Mouse (Mus musculus): Measurements from ENCODE around the gene 1700001K19Rik. TPM values are rescaled to one million over a fixed set of nuclear protein-coding genes. Genes with fewer than 3 reads are reported as not detected.

Gene 1700001K19Rik
- total and polyA plus RNA-seq, 3 experiments = 0.29 TPM; not detected in 2

DNA sequence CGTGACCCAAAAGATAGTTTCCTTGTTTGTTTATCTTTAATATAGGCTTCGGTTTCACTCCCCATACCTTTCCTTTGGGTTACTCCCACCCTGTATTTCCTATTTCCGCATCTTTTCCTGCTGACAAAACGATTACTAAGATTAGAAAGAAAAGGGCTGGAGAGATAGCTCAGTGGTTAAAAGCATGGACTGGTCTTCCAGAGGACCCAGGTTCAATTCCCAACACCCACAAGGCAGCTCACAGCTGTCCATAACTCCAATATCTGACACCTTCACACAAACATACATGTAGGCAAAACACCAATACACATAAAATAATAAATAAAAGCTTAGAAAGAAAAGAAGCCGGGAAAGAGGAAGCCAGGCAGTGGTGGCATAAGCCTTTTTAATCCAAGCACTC is 15.0 kb upstream of the 1700001K19Rik start (continued):
- TF ChIP-seq RCOR1 (IDR thresholded peaks at IDR 0.05; ENCODE audit: low read depth, low read length) = 0 out of 2 replicates have a peak, but pooled peaks have one; percentile 19

DNA sequence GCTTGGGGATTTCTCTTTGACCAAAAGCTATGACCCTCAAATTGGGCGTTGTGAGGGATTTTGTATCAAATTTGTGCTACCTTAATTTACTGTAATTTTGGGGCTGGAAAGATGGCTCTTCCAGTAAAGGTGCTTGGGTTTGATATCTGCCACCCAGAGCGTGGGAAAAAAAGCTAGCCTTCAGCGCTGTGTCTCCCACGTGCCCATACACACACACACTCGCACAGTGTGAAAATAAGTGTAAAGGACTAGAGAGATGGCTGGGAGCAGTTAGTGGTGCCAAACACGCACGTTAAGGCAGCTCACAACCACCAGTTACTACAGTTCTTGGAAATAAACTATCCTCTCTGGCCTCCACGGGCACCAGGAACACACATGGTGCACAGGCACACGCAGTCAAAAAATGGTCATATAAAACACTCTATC is 14.6 kb upstream of the 1700001K19Rik start:
- H3K4me1 ChIP-seq (ENCODE audit: control insufficient read depth in 1 of 2, insufficient read depth in 2 of 2, low read length in 2 of 2) = peaks cover 10 to 41% of the 10 kb centered on the region in 2 experiments
- TF ChIP-seq GATA1 (IDR thresholded peaks at IDR 0.05; ENCODE audit: low read depth, low read length) (no peak), ELF1 (IDR thresholded peaks at IDR 0.05; ENCODE audit: low read depth, low read length) (0 out of 2 replicates have a peak, but pooled peaks have one; percentile 9), ZC3H11A (IDR thresholded peaks at IDR 0.05; ENCODE audit: low read depth, low read length) (no peak), ZMIZ1 (IDR thresholded peaks at IDR 0.05; ENCODE audit: low read depth, low read length) (no peak), ETS1 (IDR thresholded peaks at IDR 0.05; ENCODE audit: low read depth, low read length) (no peak; the same call in 1 of the 2 replicates), NRF1 (IDR thresholded peaks at IDR 0.05; ENCODE audit: insufficient read depth, low read depth, low read length, poor library complexity, severe bottlenecking) (no peak), MAFK (IDR thresholded peaks at IDR 0.05; ENCODE audit: borderline replicate concordance, low read depth, low read length) (0 out of 2 replicates have a peak, but pooled peaks have one; percentile 26), MXI1 (IDR thresholded peaks at IDR 0.05; ENCODE audit: low read depth, low read length) (peak; percentile 71; the same call in 1 of the 2 replicates), SMC3 (IDR thresholded peaks at IDR 0.05; ENCODE audit: low read depth, low read length) (0 out of 2 replicates have a peak, but pooled peaks have one; percentile 3), USF2 (IDR thresholded peaks at IDR 0.05; ENCODE audit: borderline replicate concordance in 1 of 2, insufficient read depth in 1 of 2, low read depth in 1 of 2, low read length in 2 of 2) (no peak), POLR2AphosphoS5 (IDR thresholded peaks at IDR 0.05; ENCODE audit: borderline replicate concordance, low read depth, low read length) (no peak), ZKSCAN1 (IDR thresholded peaks at IDR 0.05; ENCODE audit: low read depth, low read length) (0 out of 2 replicates have a peak, but pooled peaks have one; percentile 42), CTCF (IDR thresholded peaks at IDR 0.05 in 2 of 3, conservative IDR thresholded peaks at IDR 0.05 in 1 of 3; ENCODE audit: control insufficient read depth in 1 of 3, insufficient read depth in 1 of 3, low read depth in 2 of 3, low read length in 3 of 3, poor library complexity in 1 of 3, severe bottlenecking in 1 of 3) (no peak), TCF12 (IDR thresholded peaks at IDR 0.05; ENCODE audit: low read depth, low read length) (peak; percentile 36; the same call in 1 of the 2 replicates), MYB (IDR thresholded peaks at IDR 0.05; ENCODE audit: low read depth, low read length) (no peak), MYC (IDR thresholded peaks at IDR 0.05; ENCODE audit: low read depth, low read length) (peak; percentile 60; the same call in 1 of the 2 replicates), GABPA (IDR thresholded peaks at IDR 0.05; ENCODE audit: low read depth, low read length) (no peak), POLR2AphosphoS2 (IDR thresholded peaks at IDR 0.05; ENCODE audit: low read length) (peak; percentile 58; the same call in 1 of the 2 replicates), CHD2 (IDR thresholded peaks at IDR 0.05; ENCODE audit: low read length) (no peak), RAD21 (IDR thresholded peaks at IDR 0.05; ENCODE audit: low read depth, low read length) (no peak), E2F4 (IDR thresholded peaks at IDR 0.05; ENCODE audit: borderline replicate concordance, low read depth, low read length) (no peak), BHLHE40 (IDR thresholded peaks at IDR 0.05; ENCODE audit: borderline replicate concordance, low read depth, low read length) (no peak; the same call in 1 of the 2 replicates), KAT2A (conservative IDR thresholded peaks at IDR 0.05; ENCODE audit: low read depth, low read length) (peak; percentile 20; the same call in 1 of the 2 replicates), NELFE (IDR thresholded peaks at IDR 0.05; ENCODE audit: low read depth, low read length) (no peak), HCFC1 (IDR thresholded peaks at IDR 0.05; ENCODE audit: low read depth, low read length) (no peak; the same call in 1 of the 2 replicates), MEF2A (IDR thresholded peaks at IDR 0.05; ENCODE audit: extremely low read depth, insufficient replicate concordance, low read depth, low read length, poor library complexity, severe bottlenecking) (peak; percentile 24; the same call in 1 of the 2 replicates), RCOR1 (IDR thresholded peaks at IDR 0.05; ENCODE audit: low read depth, low read length) (no peak; the same call in 1 of the 2 replicates), USF1 (IDR thresholded peaks at IDR 0.05; ENCODE audit: low read depth, low read length) (peak; percentile 54; the same call in 1 of the 2 replicates), MAX (IDR thresholded peaks at IDR 0.05; ENCODE audit: low read length) (peak; percentile 80), ZNF384 (IDR thresholded peaks at IDR 0.05; ENCODE audit: low read depth, low read length) (no peak), EP300 (IDR thresholded peaks at IDR 0.05; ENCODE audit: low read depth in 1 of 2, low read length in 2 of 2) (peak; percentile 9 to 33; a peak in 2 of 4 replicates), TAL1 (IDR thresholded peaks at IDR 0.05; ENCODE audit: low read length) (peak; percentile 27), MAZ (IDR thresholded peaks at IDR 0.05; ENCODE audit: low read depth, low read length) (peak; percentile 28; the same call in 1 of the 2 replicates), POLR2A (IDR thresholded peaks at IDR 0.05; ENCODE audit: control insufficient read depth in 1 of 2, insufficient read depth in 1 of 2, low read depth in 1 of 2, low read length in 2 of 2, poor library complexity in 1 of 2) (no peak)

More for the DNA sequence above, 14.6 kb upstream of the 1700001K19Rik start:
- Histone ChIP-seq H3K36me3 (ENCODE audit: control insufficient read depth in 1 of 2, insufficient read depth in 2 of 2, low read length in 2 of 2) (peaks cover 11 to 50% of the 10 kb centered on the region in 2 experiments), H3K27ac (ENCODE audit: control insufficient read depth, low read depth, low read length) (peak overlapping the region; percentile 99), H3K9me3 (replicated peaks; ENCODE audit: insufficient read depth, low read length) (no peaks in the 10 kb centered on the region), H3K4me3 (ENCODE audit: control insufficient read depth in 1 of 2, insufficient read depth in 1 of 2, low read depth in 2 of 2, low read length in 2 of 2) (peak overlapping the region; percentile 59 to 82), H3K27me3 (ENCODE audit: control insufficient read depth in 1 of 2, insufficient read depth in 2 of 2, low read length in 2 of 2) (no peaks in the 10 kb centered on the region), H3K79me2 (ENCODE audit: control insufficient read depth, insufficient read depth, low read length, poor library complexity) (peaks cover 34% of the 10 kb centered on the region), H3K9ac (ENCODE audit: control insufficient read depth, low read depth, low read length, poor library complexity, severe bottlenecking) (peak overlapping the region; percentile 100)
- peak; percentile 64 for DNase-seq (ENCODE audit: low read depth, low spot score)
